Mouse (Mus musculus) heart, postnatal 0 days (tissue): Measurements from ENCODE around the gene Rab5if.

Experiments
- CTCF ChIP-seq: IDR thresholded peaks from 2 replicates; pipeline ENCODE4 v1.5.1; 2016; ENCODE audit warnings: antibody characterized with exemption, control low read depth, low read depth
- EP300 ChIP-seq: IDR thresholded peaks from 2 replicates; pipeline ENCODE4 v1.6.1; 2016; ENCODE audit warnings: antibody characterized with exemption, low read depth

GRCm38 (mm10) chr2:156918562-156918961 is 55.6 kb downstream of the Rab5if start:
- no peak for TF ChIP-seq CTCF
- no peak for TF ChIP-seq EP300
